Mouse (Mus musculus) mature B cell (primary cell): Measurements from ENCODE around the gene Slc43a3.

Source experiments
- in situ Hi-C: fragments of 300-500 bp; cut with MboI; formaldehyde crosslinking; loops from 2 replicates; pipeline ENCODE4 v1.14.3; 2019

Gene Slc43a3

GRCm38 (mm10) chr2:84980188-84980587, 43.8 kb downstream of the Slc43a3 start, which contains the start of gene Prg2:
TSS of gene Prg2 (plus strand) at chr2:84980461.
- in situ Hi-C loops: no loop called here

- in situ Hi-C loops: no loop called here
These were observed 51.6 kb downstream of the Slc43a3 start, which contains the start of gene Prg3 for GRCm38 (mm10) chr2:84987930-84988329. TSS of gene Prg3 (plus strand) at chr2:84988215.

- in situ Hi-C loops: no loop called here
These were observed 60.0 kb downstream of the Slc43a3 start for GRCm38 (mm10) chr2:84996376-84996775.

- in situ Hi-C loops: no loop called here
These were observed 63.3 kb downstream of the Slc43a3 start for GRCm38 (mm10) chr2:84999486-85000181.

DNA sequence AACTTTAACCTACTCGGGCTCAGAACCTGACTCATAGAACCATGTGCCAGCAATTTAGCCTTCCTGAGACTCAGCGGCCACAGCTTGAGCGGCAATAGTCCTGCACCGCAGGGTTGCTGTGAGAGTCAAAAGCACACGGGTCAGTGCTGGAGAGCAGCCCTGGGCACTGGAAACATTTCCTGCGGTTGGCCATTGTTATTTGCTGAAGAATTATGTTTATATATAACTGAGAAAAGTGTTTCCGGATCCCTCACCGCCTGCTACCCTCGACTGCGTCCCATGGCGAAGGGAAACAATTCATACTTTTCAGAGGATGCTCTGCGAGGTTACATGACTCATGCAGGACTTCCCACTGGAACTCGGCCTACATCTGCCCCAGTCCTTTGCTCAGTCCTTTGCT, 65.1 kb downstream of the Slc43a3 start:
- in situ Hi-C loops: no loop called here

GRCm38 (mm10) chr2:85002575-85002974, 66.2 kb downstream of the Slc43a3 start:
- in situ Hi-C loops: no loop called here

DNA sequence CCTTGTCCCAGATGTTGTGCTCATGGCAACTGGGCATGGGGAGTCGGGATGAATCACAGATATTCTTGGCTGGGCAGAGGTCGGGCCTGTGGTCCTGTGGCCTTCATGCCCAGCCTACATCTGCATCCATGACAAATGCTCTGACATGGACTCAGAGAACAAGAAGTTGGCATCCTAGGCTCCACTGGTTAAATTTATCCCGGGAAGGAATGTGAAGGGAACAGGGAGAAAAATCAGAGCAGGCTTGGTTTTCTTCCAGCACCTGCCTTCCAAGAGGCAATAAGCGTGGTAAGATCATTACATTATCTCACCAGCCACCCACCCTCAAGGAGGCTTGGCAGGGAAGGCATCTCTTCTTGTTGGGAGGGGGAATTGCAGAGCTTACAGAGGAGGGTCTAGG, 68.0 kb downstream of the Slc43a3 start:
- in situ Hi-C loops: no loop called here

GRCm38 (mm10) chr2:85006600-85006999, 70.2 kb downstream of the Slc43a3 start:
- in situ Hi-C loops: loop anchor here (5.0 kb wide), 1 partner anchor 49 kb away; no protein-coding TSS in a partner anchor

DNA sequence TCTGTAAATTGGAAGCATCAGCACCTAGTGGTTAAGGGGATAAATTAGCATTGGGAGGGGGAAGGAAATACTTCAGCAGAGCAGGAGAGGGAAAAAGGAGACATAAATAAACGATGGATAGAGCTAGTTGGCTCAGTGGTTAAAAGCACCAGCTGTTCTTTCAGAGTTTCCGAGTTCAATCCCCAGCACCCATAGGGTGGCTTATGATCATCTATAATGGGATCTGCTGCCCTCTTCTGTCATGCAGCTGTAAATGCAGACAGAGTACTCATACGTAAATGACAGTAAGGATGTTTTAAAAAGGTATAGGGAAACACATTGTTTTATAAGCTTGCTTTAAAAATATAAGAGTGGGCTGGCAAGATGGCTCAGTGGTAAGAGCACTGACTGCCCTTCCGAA, 71.3 kb downstream of the Slc43a3 start:
- in situ Hi-C loops: loop anchor here (5.0 kb wide), 1 partner anchor 50 kb away; no protein-coding TSS in a partner anchor
